Mouse (Mus musculus) liver, adult 2 months (tissue): ENCODE measurements at regions not wholly inside any gene's neighbourhood (a gene's known extent, or its start where the extent isn't known, plus 50 kb on each side); places are given as distances from the start of the nearest gene placed in this dataset.

Experiments
- DNase-seq: peaks from one replicate; pipeline ENCODE4 v3.0.0-alpha.2; 2011; ENCODE audit warnings: low read depth, low spot score; ENCODE audit errors: extremely low read depth
- H3K27ac ChIP-seq: fragments of 200-500 bp; replicated peaks from 2 replicates; pipeline ENCODE4 v1.5.1; 2012; ENCODE audit warnings: low read depth, mild to moderate bottlenecking, control low read depth, inconsistent platforms, low read length; ENCODE audit not compliant: insufficient read depth
- H3K27me3 ChIP-seq: fragments of 200-500 bp; 2 replicates; pipeline ENCODE4 v1.6.1; 2012; ENCODE audit warnings: mild to moderate bottlenecking, moderate library complexity, low read length, inconsistent platforms; ENCODE audit not compliant: control insufficient read depth, insufficient read depth
- H3K36me3 ChIP-seq: fragments of 200-500 bp; 2 replicates; pipeline ENCODE4 v1.6.1; 2012; ENCODE audit warnings: low read length, inconsistent platforms; ENCODE audit not compliant: control insufficient read depth, insufficient read depth
- H3K4me1 ChIP-seq: fragments of 200-500 bp; 2 replicates; pipeline ENCODE4 v1.6.1; 2011; ENCODE audit warnings: low read length; ENCODE audit not compliant: control insufficient read depth, insufficient read depth
- H3K4me3 ChIP-seq: fragments of 200-500 bp; 2 replicates; pipeline ENCODE4 v1.5.1; 2011; ENCODE audit warnings: low read depth, mild to moderate bottlenecking, control low read depth, low read length, moderate library complexity; ENCODE audit not compliant: insufficient read depth
- H3K79me2 ChIP-seq: fragments of 200-500 bp; 2 replicates; pipeline ENCODE4 v1.6.1; 2012; ENCODE audit warnings: inconsistent platforms, mild to moderate bottlenecking, low read length, moderate library complexity; ENCODE audit not compliant: control insufficient read depth, insufficient read depth
- H3K9ac ChIP-seq: fragments of 200-500 bp; 2 replicates; pipeline ENCODE4 v1.6.1; 2012; ENCODE audit warnings: low read depth, mild to moderate bottlenecking, control low read depth, inconsistent platforms, low read length
- CTCF ChIP-seq: fragments of 200-500 bp; IDR thresholded peaks from 2 replicates; pipeline ENCODE4 v1.5.1; 2011; ENCODE audit warnings: low read depth, low read length, control low read depth
- POLR2A ChIP-seq: fragments of 200-500 bp; IDR thresholded peaks from 2 replicates; pipeline ENCODE4 v1.6.1; 2011; ENCODE audit warnings: low read length, control low read depth; ENCODE audit not compliant: insufficient read depth; ENCODE audit errors: extremely low read depth
- WGBS: fragments of 180-500 bp; shearing (Covaris S2); methylation state at CpG from one replicate; pipeline ENCODE4 v1.1.7; 2018; 5-methylcytosine and 5-hydroxymethylcytosine counted together

GRCm38 (mm10) chr5:111789904-111790303 is 56.2 kb downstream of the Gm26897 start:
- H3K79me2 ChIP-seq = no peaks in the 10 kb centered on the region
- H3K9ac ChIP-seq = no peak overlapping the region
- no peaks in the 10 kb centered on the region for H3K4me1 ChIP-seq
- H3K27me3 ChIP-seq = no peaks in the 10 kb centered on the region
- DNase-seq = no peak
- 19% methylated on average over 4 of the region's 4 CpGs for WGBS
- H3K36me3 ChIP-seq = no peaks in the 10 kb centered on the region
- H3K27ac ChIP-seq = no peak overlapping the region
- TF ChIP-seq POLR2A (no peak), CTCF (no peak)
- no peak overlapping the region for H3K4me3 ChIP-seq

- 67% methylated on average over 9 of the region's 9 CpGs for WGBS
- no peak for TF ChIP-seq CTCF
- no peak for TF ChIP-seq POLR2A
- no peak overlapping the region for H3K4me3 ChIP-seq
- H3K27ac ChIP-seq = no peak overlapping the region
- no peak for DNase-seq
- no peaks in the 10 kb centered on the region for H3K79me2 ChIP-seq
- H3K36me3 ChIP-seq = no peaks in the 10 kb centered on the region
- H3K4me1 ChIP-seq = no peaks in the 10 kb centered on the region
- no peak overlapping the region for H3K9ac ChIP-seq
- H3K27me3 ChIP-seq = no peaks in the 10 kb centered on the region
Measured at GRCm38 (mm10) chr5:111790527-111790926, 56.8 kb downstream of the Gm26897 start.

DNA sequence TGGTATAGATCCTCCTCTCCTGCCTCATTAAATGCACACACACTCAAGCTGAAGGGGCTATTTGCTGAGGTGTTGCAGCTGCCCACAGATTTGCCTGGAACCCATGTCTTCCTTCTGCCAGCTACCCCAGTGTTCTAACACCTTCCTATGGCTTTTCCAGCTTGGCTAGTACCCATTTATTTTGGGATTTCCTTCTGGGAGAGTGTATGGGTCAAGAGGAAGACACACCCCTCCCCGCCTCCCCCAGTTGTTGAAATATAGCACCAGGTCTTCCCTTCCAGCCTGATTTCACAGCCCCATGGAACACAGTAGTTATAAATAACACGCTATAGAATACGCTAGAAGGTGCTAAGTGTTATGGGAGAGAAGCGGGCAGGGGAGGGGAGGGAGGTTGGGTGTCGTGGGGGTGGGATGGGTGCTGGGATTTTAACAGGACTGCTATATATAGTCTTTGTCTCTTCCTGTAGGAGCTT is 57.4 kb downstream of the Gm26897 start:
- H3K4me3 ChIP-seq = no peak overlapping the region
- WGBS = 90% methylated on average over 5 of the region's 5 CpGs
- no peak for TF ChIP-seq POLR2A
- TF ChIP-seq CTCF = no peak
- no peaks in the 10 kb centered on the region for H3K27me3 ChIP-seq
- no peaks in the 10 kb centered on the region for H3K79me2 ChIP-seq
- no peak overlapping the region for H3K9ac ChIP-seq
- no peaks in the 10 kb centered on the region for H3K36me3 ChIP-seq
- no peak for DNase-seq
- no peak overlapping the region for H3K27ac ChIP-seq
- H3K4me1 ChIP-seq = no peaks in the 10 kb centered on the region

GRCm38 (mm10) chr5:111792746-111793145 is 59.0 kb downstream of the Gm26897 start:
- no peaks in the 10 kb centered on the region for H3K27me3 ChIP-seq
- WGBS = 86% methylated on average over 14 of the region's 14 CpGs
- no peaks in the 10 kb centered on the region for H3K79me2 ChIP-seq
- H3K36me3 ChIP-seq = no peaks in the 10 kb centered on the region
- no peak overlapping the region for H3K4me3 ChIP-seq
- no peak overlapping the region for H3K27ac ChIP-seq
- no peak overlapping the region for H3K9ac ChIP-seq
- H3K4me1 ChIP-seq = no peaks in the 10 kb centered on the region
- no peak for DNase-seq
- TF ChIP-seq POLR2A = no peak
- TF ChIP-seq CTCF = no peak

- H3K79me2 ChIP-seq = no peaks in the 10 kb centered on the region
- TF ChIP-seq POLR2A = no peak
- TF ChIP-seq CTCF = no peak
- no peak overlapping the region for H3K27ac ChIP-seq
- DNase-seq = no peak
- no peak overlapping the region for H3K4me3 ChIP-seq
- H3K9ac ChIP-seq = no peak overlapping the region
- no peaks in the 10 kb centered on the region for H3K36me3 ChIP-seq
- WGBS = 85% methylated on average over 4 of the region's 4 CpGs
- no peaks in the 10 kb centered on the region for H3K27me3 ChIP-seq
- H3K4me1 ChIP-seq = no peaks in the 10 kb centered on the region
Measured at GRCm38 (mm10) chr5:111793178-111793577, 59.5 kb downstream of the Gm26897 start.

- no peaks in the 10 kb centered on the region for H3K36me3 ChIP-seq
- DNase-seq = no peak
- H3K27me3 ChIP-seq = no peaks in the 10 kb centered on the region
- TF ChIP-seq POLR2A (no peak), CTCF (no peak)
- no peaks in the 10 kb centered on the region for H3K4me1 ChIP-seq
- WGBS = 80% methylated on average over 5 of the region's 5 CpGs
- no peak overlapping the region for H3K9ac ChIP-seq
- H3K4me3 ChIP-seq = no peak overlapping the region
- H3K79me2 ChIP-seq = no peaks in the 10 kb centered on the region
- no peak overlapping the region for H3K27ac ChIP-seq
Measured at GRCm38 (mm10) chr5:111796889-111797288, 63.2 kb downstream of the Gm26897 start.
